Mouse (Mus musculus) right cerebral cortex, postnatal 10 days (tissue): ENCODE measurements around the gene Eci3.
"Not testable (repeated sequence)": the region's sequence is repeated elsewhere in the genome, so short reads cannot be mapped to it uniquely, and the experiment has no call there.

Experiments used
- DNase-seq, 2 experiments: peaks; one replicate each; pipeline ENCODE4 v3.0.0; 2021; ENCODE audit warnings: low spot score in 2 of 2

Gene Eci3

GRCm38 (mm10) chr13:34963511-34964397 lies at the start of gene Eci3:
Gene Eci3, minus strand, starts transcription at chr13:34963810.
- DNase-seq, result peak in 1 of 2 experiments; percentile 26

- DNase-seq, result no peak
Observed at GRCm38 (mm10) chr13:34995925-34996324, 32.3 kb upstream of the Eci3 start.

- peak; percentile 94 to 95 for DNase-seq
Observed at GRCm38 (mm10) chr13:34993983-34994811, 30.6 kb upstream of the Eci3 start.

GRCm38 (mm10) chr13:34993595-34993982 lies 30.0 kb upstream of the Eci3 start:
- no peak for DNase-seq

- DNase-seq, result no peak
Observed at GRCm38 (mm10) chr13:34993085-34993484, 29.5 kb upstream of the Eci3 start.

- no peak for DNase-seq
Observed at GRCm38 (mm10) chr13:34991581-34992273, 28.1 kb upstream of the Eci3 start.

GRCm38 (mm10) chr13:34983479-34983878 lies 19.9 kb upstream of the Eci3 start:
- DNase-seq, result not testable (repeated sequence)

- DNase-seq, result not testable (repeated sequence)
Observed at GRCm38 (mm10) chr13:34978635-34979034, 15.0 kb upstream of the Eci3 start.

GRCm38 (mm10) chr13:34977410-34977809 lies 13.8 kb upstream of the Eci3 start:
- DNase-seq, result no peak

GRCm38 (mm10) chr13:34976116-34976515 lies 12.5 kb upstream of the Eci3 start:
- DNase-seq, result no peak

GRCm38 (mm10) chr13:34973770-34974169 lies 10.2 kb upstream of the Eci3 start:
- DNase-seq, result no peak

GRCm38 (mm10) chr13:34973149-34973548 lies 9.5 kb upstream of the Eci3 start:
- DNase-seq, result no peak

GRCm38 (mm10) chr13:34972456-34972855 lies 8.8 kb upstream of the Eci3 start:
- DNase-seq, result not testable (repeated sequence)

- DNase-seq, result not testable (repeated sequence)
Observed at GRCm38 (mm10) chr13:34965647-34966046, 2.0 kb upstream of the Eci3 start.

GRCm38 (mm10) chr13:34964866-34965265 lies 1.3 kb upstream of the Eci3 start:
- no peak for DNase-seq

GRCm38 (mm10) chr13:34964419-34964818 lies 809 bp upstream of the Eci3 start:
- no peak for DNase-seq

- no peak for DNase-seq
Observed at GRCm38 (mm10) chr13:34960996-34961770, 2.4 kb downstream of the Eci3 start.

- DNase-seq, result not testable (repeated sequence)
Observed at GRCm38 (mm10) chr13:34958158-34958557, 5.5 kb downstream of the Eci3 start.

GRCm38 (mm10) chr13:34956901-34957300 lies 6.7 kb downstream of the Eci3 start:
- DNase-seq, result no peak

- not testable (repeated sequence) for DNase-seq
Observed at GRCm38 (mm10) chr13:34951437-34951836, 12.2 kb downstream of the Eci3 start.

GRCm38 (mm10) chr13:34942370-34942769 lies 21.2 kb downstream of the Eci3 start:
- DNase-seq, result no peak
